Mouse (Mus musculus) ES-E14 (cell line): ENCODE results near the gene Nxpe4. TPM values are rescaled to one million over a fixed set of nuclear protein-coding genes. Genes with fewer than 3 reads are reported as not detected.
"Not testable (repeated sequence)": the region's sequence is repeated elsewhere in the genome, so short reads cannot be mapped to it uniquely, and the experiment has no call there.

Experiments
- DNase-seq: peaks from one replicate; pipeline ENCODE4 v3.0.0-alpha.2; 2013; ENCODE audit warnings: low read depth, low spot score
- H3K27ac ChIP-seq: 2 replicates; pipeline ENCODE4 v1.5.1; 2012; ENCODE audit warnings: low read depth, mild to moderate bottlenecking, low read length, moderate library complexity, mixed read lengths; ENCODE audit not compliant: poor library complexity, insufficient read depth, severe bottlenecking
- H3K36me3 ChIP-seq: 2 replicates; pipeline ENCODE4 v1.6.1; 2012; ENCODE audit warnings: mild to moderate bottlenecking, low read length, moderate library complexity, mixed read lengths; ENCODE audit not compliant: control insufficient read depth, poor library complexity, insufficient read depth, severe bottlenecking
- H3K4me1 ChIP-seq, 2 experiments: fragments of 150-350 bp in 1 of 2; sonication (generic) in 1 of 2; 2 replicates each; pipeline ENCODE4 v1.6.1; 2012; ENCODE audit warnings: low read length in 2 of 2, mild to moderate bottlenecking in 1 of 2, mixed read lengths in 1 of 2; ENCODE audit not compliant: control insufficient read depth in 2 of 2, insufficient read depth in 2 of 2, poor library complexity in 1 of 2
- H3K4me3 ChIP-seq, 2 experiments: fragments of 150-350 bp in 1 of 2; sonication (generic) in 1 of 2; 2 replicates each; pipeline ENCODE4 v1.5.1; 2012; ENCODE audit warnings: low read length in 2 of 2, low read depth in 1 of 2, mild to moderate bottlenecking in 1 of 2, mixed read lengths in 1 of 2; ENCODE audit not compliant: insufficient read depth in 1 of 2, poor library complexity in 1 of 2, severe bottlenecking in 1 of 2
- H3K9ac ChIP-seq: 2 replicates; pipeline ENCODE4 v1.6.1; 2012; ENCODE audit warnings: low read depth, mild to moderate bottlenecking, low read length, mixed read lengths; ENCODE audit not compliant: poor library complexity, insufficient read depth, severe bottlenecking
- H3K9me3 ChIP-seq: fragments of 150-350 bp; sonication (generic); 2 replicates; pipeline ENCODE4 v1.6.1; 2012; ENCODE audit warnings: low read depth, mild to moderate bottlenecking, low read length; ENCODE audit not compliant: control insufficient read depth, insufficient read depth
- CHD2 ChIP-seq: IDR thresholded peaks from 2 replicates; pipeline ENCODE4 v1.6.1; 2014; ENCODE audit warnings: mild to moderate bottlenecking, low read depth, low read length, inconsistent platforms
- HCFC1 ChIP-seq: IDR thresholded peaks from 2 replicates; pipeline ENCODE4 v1.6.1; 2012; ENCODE audit warnings: low read length, inconsistent platforms, borderline replicate concordance; ENCODE audit not compliant: insufficient read depth
- MAFK ChIP-seq: IDR thresholded peaks from 2 replicates; pipeline ENCODE4 v1.6.1; 2014; ENCODE audit warnings: mild to moderate bottlenecking, low read depth, low read length, inconsistent platforms; ENCODE audit not compliant: insufficient read depth
- ZC3H11A ChIP-seq: IDR thresholded peaks from 2 replicates; pipeline ENCODE4 v1.6.1; 2012; ENCODE audit warnings: low read depth, mild to moderate bottlenecking, inconsistent platforms, low read length, borderline replicate concordance
- ZNF384 ChIP-seq: IDR thresholded peaks from 2 replicates; pipeline ENCODE4 v1.6.1; 2012; ENCODE audit warnings: low read depth, low read length, inconsistent platforms
- in situ Hi-C, 2 experiments: fragments of 600-800 bp; cut with MboI; formaldehyde crosslinking; loops; one replicate each; pipeline ENCODE4 v1.15.1; 2025; ENCODE audit warnings: low sequenced_read_pairs in 2 of 2, inconsistent platforms in 1 of 2; ENCODE audit not compliant: unreplicated experiment in 2 of 2
- total RNA-seq: library from RNA; depleted of rRNA; stranded (reverse); fragments of 300-350 nt; gene quantifications from 2 replicates; pipeline ENCODE4 v1.2.3, GENCODE M21; 2012

The Nxpe4 gene
- total RNA-seq, 1 experiment, result 0.94 TPM

DNA sequence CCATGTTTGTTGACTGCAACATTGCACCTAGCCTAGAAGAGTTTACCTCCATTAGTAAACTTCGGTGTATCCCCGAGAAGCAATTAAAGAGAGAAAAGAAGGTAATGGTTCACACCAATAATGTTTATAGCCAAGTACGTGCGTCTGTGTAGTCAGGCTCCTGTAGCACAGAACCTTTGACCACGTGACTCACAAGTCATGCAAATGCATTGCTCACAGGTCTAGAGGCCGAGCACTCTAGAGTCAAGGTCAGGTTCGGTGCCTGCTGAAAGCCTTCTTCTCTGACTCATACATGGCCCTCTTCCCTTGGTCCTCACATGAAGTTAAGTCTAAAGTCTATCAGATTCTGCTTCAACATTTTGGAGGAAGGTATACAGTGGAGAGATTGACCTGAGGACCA lies 137.2 kb downstream of the Nxpe4 start:
- Histone ChIP-seq H3K4me1 (no peaks in the 10 kb centered on the region), H3K36me3 (no peaks in the 10 kb centered on the region), H3K4me3 (no peak overlapping the region), H3K9me3 (no peaks in the 10 kb centered on the region; the same call in 1 of the 2 replicates), H3K9ac (no peak overlapping the region), H3K27ac (no peak overlapping the region)
- in situ Hi-C loops, result no loop called here
- no peak for DNase-seq
- TF ChIP-seq MAFK (no peak), CHD2 (no peak), HCFC1 (no peak), ZNF384 (no peak), ZC3H11A (no peak)

GRCm38 (mm10) chr9:48303564-48303963 lies 141.7 kb downstream of the Nxpe4 start:
- H3K9me3 ChIP-seq, in situ Hi-C loops, H3K36me3 ChIP-seq, H3K4me1 ChIP-seq, H3K4me3 ChIP-seq, H3K9ac ChIP-seq: not testable (repeated sequence)
- TF ChIP-seq ZNF384, result peak; percentile 39; the same call in 1 of the 2 replicates
- H3K27ac ChIP-seq, result peak overlapping the region; percentile 85
- DNase-seq, result peak; percentile 83

DNA sequence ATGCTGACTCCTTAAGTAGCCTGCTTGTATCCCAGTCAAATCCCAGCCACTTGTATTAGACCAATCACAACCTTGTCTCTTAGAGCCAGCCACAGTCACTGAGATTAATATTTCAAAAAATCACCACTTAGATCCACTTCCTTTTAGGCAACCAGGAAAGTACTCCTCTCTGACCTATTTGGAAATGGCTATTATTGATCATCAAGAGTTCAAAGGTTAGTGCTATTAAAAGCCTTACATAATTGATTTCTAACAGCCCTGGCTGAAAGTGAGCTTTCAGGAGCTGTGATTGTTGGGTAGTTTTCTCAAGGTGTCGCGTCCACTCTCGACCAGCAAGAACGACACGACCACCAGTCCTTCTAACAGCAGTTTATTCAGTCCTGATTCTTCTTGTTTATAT lies 149.4 kb downstream of the Nxpe4 start:
- in situ Hi-C loops, result no loop called here
- Histone ChIP-seq H3K36me3 (no peaks in the 10 kb centered on the region), H3K9me3 (no peaks in the 10 kb centered on the region), H3K9ac (no peak overlapping the region), H3K4me3 (no peak overlapping the region), H3K4me1 (no peaks in the 10 kb centered on the region; a peak in 1 of 4 replicates), H3K27ac (no peak overlapping the region)
- DNase-seq, result no peak
- no peak for TF ChIP-seq CHD2

DNA sequence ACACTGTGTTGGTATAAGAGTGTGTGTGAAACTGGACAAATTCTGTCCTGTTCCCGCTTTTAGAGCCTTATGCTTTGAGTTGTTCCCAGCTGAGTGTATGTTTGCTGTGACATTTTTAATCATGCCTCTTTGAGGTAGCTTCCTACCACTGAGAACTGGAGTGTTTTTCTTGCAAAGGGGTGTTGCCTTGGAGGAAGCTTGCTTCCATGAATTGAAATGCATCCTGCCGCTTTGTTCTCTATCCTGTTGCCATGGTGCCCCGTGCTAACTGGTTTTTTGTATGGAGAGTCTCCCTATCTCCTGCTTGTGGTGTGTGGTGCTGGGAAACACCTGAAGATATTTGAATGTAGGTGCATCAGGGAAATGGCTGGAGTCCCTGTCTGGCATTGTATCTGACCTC lies 152.4 kb downstream of the Nxpe4 start:
- DNase-seq, result no peak
- Histone ChIP-seq H3K36me3 (no peaks in the 10 kb centered on the region), H3K4me1 (no peaks in the 10 kb centered on the region), H3K4me3 (no peak overlapping the region), H3K9me3 (no peaks in the 10 kb centered on the region), H3K9ac (no peak overlapping the region), H3K27ac (no peak overlapping the region)
- TF ChIP-seq ZC3H11A (no peak), ZNF384 (no peak), CHD2 (no peak), MAFK (no peak)
- in situ Hi-C loops, result no loop called here

- Histone ChIP-seq H3K9me3 (no peaks in the 10 kb centered on the region), H3K4me1 (no peaks in the 10 kb centered on the region), H3K27ac (no peak overlapping the region), H3K4me3 (no peak overlapping the region), H3K36me3 (no peaks in the 10 kb centered on the region), H3K9ac (no peak overlapping the region)
- in situ Hi-C loops, result no loop called here
- no peak for DNase-seq
- TF ChIP-seq CHD2 (no peak), MAFK (no peak), HCFC1 (no peak), ZC3H11A (no peak), ZNF384 (no peak)
These were observed 154.0 kb downstream of the Nxpe4 start for GRCm38 (mm10) chr9:48315825-48316224.
